Mouse (Mus musculus): Measurements from ENCODE around the gene Otp. TPM values are rescaled to one million over a fixed set of nuclear protein-coding genes. Genes with fewer than 3 reads are reported as not detected.

The Otp gene
- total and polyA plus RNA-seq, 2 experiments from 2014 or later: 1.5 to 4.3 TPM

GRCm38 (mm10) chr13:94847870-94848269 lies 27.5 kb upstream of the Otp start:
- Histone ChIP-seq H3K36me3 (ENCODE audit: insufficient read depth) (no peaks in the 10 kb centered on the region), H3K4me1 (ENCODE audit: insufficient read depth) (no peaks in the 10 kb centered on the region), H3K27me3 (ENCODE audit: insufficient read depth, low read length) (no peaks in the 10 kb centered on the region), H3K9me3 (ENCODE audit: low read length) (no peaks in the 10 kb centered on the region), H3K4me3 (ENCODE audit: low read depth, low read length) (no peak overlapping the region), H3K9ac (no peak overlapping the region), H3K4me2 (ENCODE audit: low read depth) (no peak overlapping the region), H3K27ac (ENCODE audit: low read depth, low read length) (no peak overlapping the region)
- ATAC-seq (no peak), DNase-seq (no peak)
- TF ChIP-seq CTCF (IDR thresholded peaks at IDR 0.05; ENCODE audit: low read depth): no peak
- WGBS: 69% methylated on average over 7 of the region's 7 CpGs

DNA sequence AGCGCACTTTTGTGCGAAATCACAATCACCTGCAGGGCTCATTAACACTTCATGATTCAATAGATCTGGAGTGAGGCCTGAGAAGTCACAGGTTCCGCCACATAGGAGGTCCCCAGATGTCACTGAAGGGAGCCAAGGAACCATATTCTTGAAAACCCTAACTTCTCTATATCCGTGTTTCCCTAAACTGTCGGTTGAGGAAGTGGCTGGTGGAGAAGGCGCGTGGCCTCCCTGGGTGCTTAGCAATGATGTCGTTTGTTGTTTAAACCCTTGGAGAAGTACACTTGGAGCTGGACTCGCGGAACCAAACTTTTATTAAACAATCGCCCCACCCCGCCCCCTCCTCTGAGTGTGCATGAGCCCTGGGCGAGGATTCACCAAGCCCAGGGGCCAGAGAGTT lies 26.1 kb upstream of the Otp start:
- Histone ChIP-seq H3K4me2 (ENCODE audit: low read depth) (no peak overlapping the region), H3K9me3 (ENCODE audit: low read length) (no peaks in the 10 kb centered on the region), H3K27me3 (ENCODE audit: insufficient read depth, low read length) (no peaks in the 10 kb centered on the region), H3K4me3 (ENCODE audit: low read depth, low read length) (no peak overlapping the region), H3K4me1 (ENCODE audit: insufficient read depth) (no peaks in the 10 kb centered on the region), H3K36me3 (ENCODE audit: insufficient read depth) (no peaks in the 10 kb centered on the region), H3K9ac (no peak overlapping the region), H3K27ac (ENCODE audit: low read depth, low read length) (no peak overlapping the region)
- no peak for TF ChIP-seq CTCF (IDR thresholded peaks at IDR 0.05; ENCODE audit: low read depth)
- DNase-seq: no peak
- ATAC-seq: no peak
- WGBS: 80% methylated on average over 13 of the region's 13 CpGs

- Histone ChIP-seq H3K4me1 (ENCODE audit: insufficient read depth) (no peaks in the 10 kb centered on the region), H3K4me3 (ENCODE audit: low read depth, low read length) (no peak overlapping the region), H3K27me3 (ENCODE audit: insufficient read depth, low read length) (peaks cover 8% of the 10 kb centered on the region), H3K9me3 (ENCODE audit: low read length) (no peaks in the 10 kb centered on the region), H3K36me3 (ENCODE audit: insufficient read depth) (no peaks in the 10 kb centered on the region), H3K27ac (ENCODE audit: low read depth, low read length) (no peak overlapping the region), H3K4me2 (ENCODE audit: low read depth) (no peak overlapping the region), H3K9ac (no peak overlapping the region)
- ATAC-seq (no peak), DNase-seq (no peak)
- no peak for TF ChIP-seq CTCF (IDR thresholded peaks at IDR 0.05; ENCODE audit: low read depth)
- 65% methylated on average over 8 of the region's 8 CpGs for WGBS
These were observed 17.3 kb upstream of the Otp start for GRCm38 (mm10) chr13:94858016-94858575.

DNA sequence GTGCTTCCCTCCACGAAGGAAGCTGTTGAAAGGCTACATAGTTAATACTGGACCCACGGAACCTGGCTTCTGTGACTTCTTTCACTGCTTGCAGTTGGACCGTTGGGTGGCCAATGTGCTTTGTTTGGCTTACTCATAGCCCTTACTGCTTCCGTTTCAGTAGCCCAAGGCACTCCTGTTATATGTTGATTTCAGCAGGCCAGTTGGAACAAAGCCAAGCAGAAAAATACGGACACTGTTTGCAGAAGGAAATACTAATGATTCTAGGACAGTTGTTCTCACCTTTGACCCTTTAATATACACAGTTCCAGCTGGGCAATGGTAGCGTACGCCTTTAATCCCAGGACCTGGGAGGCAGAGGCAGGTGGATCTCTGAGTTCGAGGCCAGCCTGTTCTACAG lies 16.1 kb upstream of the Otp start:
- DNase-seq (no peak), ATAC-seq (no peak)
- H3K4me3 ChIP-seq (ENCODE audit: low read depth, low read length): no peak overlapping the region
- H3K27ac ChIP-seq (ENCODE audit: low read depth, low read length): no peak overlapping the region
- H3K9ac ChIP-seq: no peak overlapping the region
- H3K9me3 ChIP-seq (ENCODE audit: low read length): no peaks in the 10 kb centered on the region
- H3K27me3 ChIP-seq (ENCODE audit: insufficient read depth, low read length): peaks cover 17% of the 10 kb centered on the region
- H3K36me3 ChIP-seq (ENCODE audit: insufficient read depth): no peaks in the 10 kb centered on the region
- no peaks in the 10 kb centered on the region for H3K4me1 ChIP-seq (ENCODE audit: insufficient read depth)
- no peak overlapping the region for H3K4me2 ChIP-seq (ENCODE audit: low read depth)
- 79% methylated on average over 8 of the region's 8 CpGs for WGBS
- no peak for TF ChIP-seq CTCF (IDR thresholded peaks at IDR 0.05; ENCODE audit: low read depth)

- 80% methylated on average over 5 of the region's 5 CpGs for WGBS
- no peak for TF ChIP-seq CTCF (IDR thresholded peaks at IDR 0.05; ENCODE audit: low read depth)
- H3K9me3 ChIP-seq (ENCODE audit: low read length): no peaks in the 10 kb centered on the region
- no peak overlapping the region for H3K9ac ChIP-seq
- H3K4me2 ChIP-seq (ENCODE audit: low read depth): no peak overlapping the region
- DNase-seq (no peak), ATAC-seq (no peak)
- H3K36me3 ChIP-seq (ENCODE audit: insufficient read depth): no peaks in the 10 kb centered on the region
- H3K27me3 ChIP-seq (ENCODE audit: insufficient read depth, low read length): peaks cover 51% of the 10 kb centered on the region
- no peaks in the 10 kb centered on the region for H3K4me1 ChIP-seq (ENCODE audit: insufficient read depth)
- H3K4me3 ChIP-seq (ENCODE audit: low read depth, low read length): no peak overlapping the region
- H3K27ac ChIP-seq (ENCODE audit: low read depth, low read length): no peak overlapping the region
These were observed 12.7 kb upstream of the Otp start for GRCm38 (mm10) chr13:94862491-94863230.

- H3K27ac ChIP-seq (ENCODE audit: low read depth, low read length): no peak overlapping the region
- peaks cover 87% of the 10 kb centered on the region for H3K27me3 ChIP-seq (ENCODE audit: insufficient read depth, low read length)
- H3K36me3 ChIP-seq (ENCODE audit: insufficient read depth): no peaks in the 10 kb centered on the region
- no peak overlapping the region for H3K4me2 ChIP-seq (ENCODE audit: low read depth)
- DNase-seq (no peak), ATAC-seq (no peak)
- 9% methylated on average over 2 of the region's 2 CpGs for WGBS
- H3K9me3 ChIP-seq (ENCODE audit: low read length): no peaks in the 10 kb centered on the region
- H3K4me1 ChIP-seq (ENCODE audit: insufficient read depth): peaks cover 5% of the 10 kb centered on the region; the same call in 1 of the 2 replicates
- H3K9ac ChIP-seq: no peak overlapping the region
- TF ChIP-seq CTCF (IDR thresholded peaks at IDR 0.05; ENCODE audit: low read depth): no peak
- no peak overlapping the region for H3K4me3 ChIP-seq (ENCODE audit: low read depth, low read length)
These were observed 8.5 kb upstream of the Otp start for GRCm38 (mm10) chr13:94866906-94867305.

GRCm38 (mm10) chr13:94867772-94868171 lies 7.6 kb upstream of the Otp start:
- Histone ChIP-seq H3K4me3 (ENCODE audit: low read depth, low read length) (no peak overlapping the region), H3K27me3 (ENCODE audit: insufficient read depth, low read length) (peaks cover 89% of the 10 kb centered on the region), H3K4me1 (ENCODE audit: insufficient read depth) (peaks cover 5% of the 10 kb centered on the region; the same call in 1 of the 2 replicates), H3K9ac (no peak overlapping the region), H3K27ac (ENCODE audit: low read depth, low read length) (no peak overlapping the region), H3K4me2 (ENCODE audit: low read depth) (no peak overlapping the region), H3K9me3 (ENCODE audit: low read length) (no peaks in the 10 kb centered on the region), H3K36me3 (ENCODE audit: insufficient read depth) (no peaks in the 10 kb centered on the region)
- DNase-seq (no peak), ATAC-seq (no peak)
- WGBS: 31% methylated on average over 4 of the region's 4 CpGs
- no peak for TF ChIP-seq CTCF (IDR thresholded peaks at IDR 0.05; ENCODE audit: low read depth)
